Mouse (Mus musculus) lung, postnatal 0 days (tissue): ENCODE results near the gene Pilrb1. TPM values are rescaled to one million over a fixed set of nuclear protein-coding genes. Genes with fewer than 3 reads are reported as not detected.
"Not testable (repeated sequence)": the region's sequence is repeated elsewhere in the genome, so short reads cannot be mapped to it uniquely, and the experiment has no call there.

Source experiments
- ATAC-seq: fragments of 200-750 bp; cut with Nextera tagmentation; 2 replicates; pipeline ENCODE4 v1.8.0; 2017; ENCODE audit warnings: moderate library complexity
- DNase-seq: peaks from one replicate; pipeline ENCODE4 v3.0.0-alpha.2; 2016; ENCODE audit warnings: low spot score
- H3K27ac ChIP-seq: fragments of 300-500 bp; sonication (generic); 2 replicates; pipeline ENCODE4 v1.5.1; 2014; ENCODE audit warnings: antibody characterized with exemption, mild to moderate bottlenecking, low read length, mixed read lengths
- H3K27me3 ChIP-seq: fragments of 300-500 bp; sonication (generic); replicated peaks from 2 replicates; pipeline ENCODE4 v1.6.1; 2014; ENCODE audit warnings: low read length, mixed read lengths; ENCODE audit not compliant: insufficient read depth
- H3K36me3 ChIP-seq: fragments of 300-500 bp; sonication (generic); 2 replicates; pipeline ENCODE4 v1.6.1; 2014; ENCODE audit warnings: low read length, mixed read lengths; ENCODE audit not compliant: insufficient read depth
- H3K4me1 ChIP-seq: fragments of 300-500 bp; sonication (generic); 2 replicates; pipeline ENCODE4 v1.6.1; 2014; ENCODE audit warnings: antibody characterized with exemption, low read depth, low read length, mixed read lengths; ENCODE audit not compliant: insufficient read depth
- H3K4me2 ChIP-seq: fragments of 300-500 bp; sonication (generic); replicated peaks from 2 replicates; pipeline ENCODE4 v1.6.1; 2014; ENCODE audit warnings: low read depth, mild to moderate bottlenecking, low read length, moderate library complexity, mixed read lengths
- H3K4me3 ChIP-seq: fragments of 300-500 bp; sonication (generic); 2 replicates; pipeline ENCODE4 v1.5.1; 2014; ENCODE audit warnings: low read depth, low read length
- H3K9ac ChIP-seq: fragments of 300-500 bp; sonication (generic); replicated peaks from 2 replicates; pipeline ENCODE4 v1.6.1; 2014; ENCODE audit warnings: low read depth, mild to moderate bottlenecking
- H3K9me3 ChIP-seq: fragments of 300-500 bp; sonication (generic); 2 replicates; pipeline ENCODE4 v1.6.1; 2016; ENCODE audit warnings: low read length, mixed read lengths
- CTCF ChIP-seq: IDR thresholded peaks from 2 replicates; pipeline ENCODE4 v1.5.1; 2016; ENCODE audit warnings: antibody characterized with exemption, mild to moderate bottlenecking
- EP300 ChIP-seq: IDR thresholded peaks from 2 replicates; pipeline ENCODE4 v1.6.1; 2016; ENCODE audit warnings: antibody characterized with exemption, mild to moderate bottlenecking, control low read depth
- WGBS: fragments of 180-500 bp; shearing (Covaris S2); extraction: QIAGEN DNeasy Blood & Tissue Kit; methylation state at CpG from one replicate; pipeline ENCODE4 v1.1.7; 2014; 5-methylcytosine and 5-hydroxymethylcytosine counted together
- polyA plus RNA-seq: library from polyadenylated mRNA; unstranded; fragments of >200 nt; fragmentation: Nextera tagmentation; extraction: Ambion mirVana; gene quantifications from 2 replicates; pipeline ENCODE4 v1.2.1, GENCODE M21; 2015

Gene Pilrb1
- polyA plus RNA-seq, 1 experiment from 2014 or later = 4.7 TPM

DNA sequence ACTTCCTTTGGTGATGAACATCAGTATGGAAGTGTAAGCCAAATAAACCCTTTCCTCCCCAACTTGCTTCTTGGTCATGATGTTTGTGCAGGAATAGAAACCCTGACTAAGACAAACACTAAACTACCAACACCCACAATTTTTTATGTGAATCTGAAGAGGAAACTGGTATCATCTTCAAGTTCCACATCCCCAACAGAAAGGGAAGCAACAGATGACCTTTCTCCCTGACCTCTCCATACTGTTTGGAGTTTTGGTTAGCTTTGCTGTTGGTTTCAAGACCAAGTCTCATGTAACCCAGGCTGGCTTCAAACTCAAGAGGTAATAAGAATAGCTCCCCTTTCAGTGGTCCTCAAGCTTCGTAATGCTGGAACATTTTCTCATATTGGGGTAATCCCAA lies 7.6 kb downstream of the Pilrb1 start:
- H3K9ac ChIP-seq, H3K27ac ChIP-seq, H3K27me3 ChIP-seq, H3K4me3 ChIP-seq, H3K4me2 ChIP-seq, H3K36me3 ChIP-seq, H3K9me3 ChIP-seq, ATAC-seq, H3K4me1 ChIP-seq, DNase-seq: not testable (repeated sequence)
- 93% methylated on average over 1 of the region's 1 CpGs for WGBS

DNA sequence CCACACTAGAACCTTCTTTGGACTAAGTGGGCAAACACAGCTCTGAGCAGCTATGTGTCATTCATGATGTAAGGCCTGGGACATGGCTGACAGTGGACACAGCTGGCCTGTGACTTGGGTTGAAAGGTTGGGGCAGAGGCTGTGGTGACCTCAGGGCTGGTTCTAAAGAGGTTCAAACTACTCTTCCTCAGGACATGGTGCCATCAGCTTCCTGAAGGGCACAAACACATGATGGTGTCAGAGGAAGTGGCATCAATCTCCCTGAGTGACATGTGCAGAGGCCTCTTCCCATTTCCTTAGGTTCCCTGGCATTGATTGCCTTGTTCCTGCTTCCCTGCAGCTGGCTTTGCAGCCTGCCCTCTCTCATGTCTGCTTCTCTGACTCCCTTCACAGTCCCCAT lies 20.8 kb downstream of the Pilrb1 start:
- H3K4me3 ChIP-seq, DNase-seq, H3K4me1 ChIP-seq, H3K27me3 ChIP-seq, H3K4me2 ChIP-seq, H3K9ac ChIP-seq, H3K27ac ChIP-seq, H3K9me3 ChIP-seq, H3K36me3 ChIP-seq, ATAC-seq: not testable (repeated sequence)

DNA sequence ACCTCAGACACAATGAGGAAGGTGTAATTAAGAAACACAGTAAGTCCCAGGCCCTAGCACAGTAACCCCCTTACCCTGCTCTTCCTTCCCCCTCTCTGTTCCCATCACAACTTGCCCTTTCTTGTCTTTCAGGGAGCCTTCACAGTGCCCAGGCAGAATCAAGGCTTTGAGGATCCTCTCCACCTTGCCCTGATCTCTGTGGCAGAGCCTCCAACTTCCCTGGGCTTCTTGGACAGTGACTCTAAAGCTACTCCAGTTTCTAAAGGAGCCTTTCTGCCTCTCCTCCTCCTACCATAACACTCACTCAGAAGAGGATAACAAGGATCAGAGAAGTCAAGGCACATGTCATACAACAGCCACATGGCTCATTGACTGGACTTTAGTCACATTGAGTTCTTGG lies 21.3 kb downstream of the Pilrb1 start:
- no peaks in the 10 kb centered on the region for H3K27me3 ChIP-seq
- no peak for TF ChIP-seq EP300
- no peak for TF ChIP-seq CTCF
- DNase-seq = no peak
- ATAC-seq = no peak
- no peak overlapping the region for H3K27ac ChIP-seq
- no peak overlapping the region for H3K9ac ChIP-seq
- no peaks in the 10 kb centered on the region for H3K36me3 ChIP-seq
- no peak overlapping the region for H3K4me2 ChIP-seq
- H3K9me3 ChIP-seq = no peaks in the 10 kb centered on the region
- no peaks in the 10 kb centered on the region for H3K4me1 ChIP-seq
- H3K4me3 ChIP-seq = no peak overlapping the region

DNA sequence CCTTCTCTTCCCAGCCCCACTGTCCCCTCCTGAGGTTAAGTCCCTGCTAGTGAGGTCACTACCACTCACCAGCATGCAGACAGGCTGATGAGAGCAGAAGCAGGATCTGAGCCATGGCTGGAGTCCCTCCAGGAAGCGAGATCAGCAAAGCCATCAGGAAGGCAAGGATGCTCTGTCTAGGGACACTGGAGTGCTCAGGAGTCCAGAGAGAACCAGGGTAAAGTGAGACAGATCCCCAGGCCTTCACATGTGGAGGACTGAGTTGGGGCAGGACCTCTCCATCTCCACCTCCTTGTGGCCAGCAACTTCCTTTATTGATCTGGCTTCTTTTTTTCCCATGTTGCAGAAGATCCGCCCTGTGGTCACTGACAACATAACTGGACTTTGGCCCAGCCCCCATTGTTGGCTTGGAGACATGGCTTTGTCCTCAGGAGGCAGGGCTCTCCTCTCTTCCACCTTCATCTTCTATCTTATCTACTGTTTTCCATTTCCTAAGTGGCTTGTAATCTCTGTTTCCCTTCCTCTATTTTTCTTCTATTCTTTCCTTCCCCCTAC lies 21.9 kb downstream of the Pilrb1 start, which contains the start of gene Pilra:
TSS of gene Pilra (minus strand) at position 316 of the 555 bp plus-strand sequence.
- not testable (repeated sequence) for H3K36me3 ChIP-seq, H3K9ac ChIP-seq, H3K27ac ChIP-seq, ATAC-seq, H3K27me3 ChIP-seq, H3K9me3 ChIP-seq, H3K4me2 ChIP-seq, H3K4me1 ChIP-seq, H3K4me3 ChIP-seq, DNase-seq
- WGBS = 70% methylated on average over 1 of the region's 2 CpGs

DNA sequence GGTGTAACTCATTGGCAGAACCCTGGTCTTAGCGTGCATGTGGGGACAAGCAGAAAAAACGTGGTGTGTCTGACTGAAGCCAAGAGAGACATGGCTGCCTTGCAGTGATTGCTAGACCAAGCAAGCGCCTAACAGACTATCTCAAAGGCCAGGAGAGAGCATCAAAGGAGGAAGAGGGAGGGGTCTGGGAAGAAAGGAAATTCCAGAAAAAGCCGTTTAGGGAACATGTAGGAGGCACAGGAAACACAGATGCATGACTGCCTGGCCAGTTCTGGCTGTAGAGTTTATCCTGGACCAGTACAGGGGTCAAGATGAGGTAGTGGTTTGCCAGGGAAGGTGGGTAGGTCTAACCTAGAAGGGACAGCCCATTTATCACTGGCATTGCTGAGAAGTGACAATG lies 24.4 kb downstream of the Pilrb1 start:
- 33% methylated on average over 4 of the region's 4 CpGs for WGBS
- Histone ChIP-seq H3K4me3 (no peak overlapping the region), H3K27me3 (no peaks in the 10 kb centered on the region), H3K36me3 (no peaks in the 10 kb centered on the region), H3K4me2 (no peak overlapping the region), H3K9ac (no peak overlapping the region), H3K4me1 (no peaks in the 10 kb centered on the region), H3K9me3 (no peaks in the 10 kb centered on the region), H3K27ac (no peak overlapping the region)
- no peak for ATAC-seq
- no peak for DNase-seq
- TF ChIP-seq EP300 (no peak), CTCF (no peak)

DNA sequence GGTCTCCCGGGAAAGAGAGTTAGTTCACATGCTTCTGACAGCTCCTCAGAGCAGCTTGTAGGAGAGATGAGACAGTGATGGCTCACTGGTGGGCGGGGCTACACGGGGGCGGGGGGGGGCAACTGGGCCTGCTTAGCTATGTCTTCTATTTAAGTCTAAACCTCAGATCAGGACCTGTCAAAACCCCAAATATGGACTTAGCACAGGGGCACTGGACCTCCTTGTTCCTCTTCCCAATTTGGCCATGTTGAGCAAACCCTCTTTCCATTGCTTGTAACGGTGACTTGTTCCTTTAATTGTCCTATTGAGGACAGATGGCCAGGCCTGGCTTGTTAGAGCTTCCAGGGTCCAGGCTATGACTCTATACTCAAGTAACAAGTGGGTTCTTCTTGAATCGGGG lies 26.4 kb downstream of the Pilrb1 start:
- Histone ChIP-seq H3K27me3 (no peaks in the 10 kb centered on the region), H3K4me2 (no peak overlapping the region), H3K9ac (no peak overlapping the region), H3K27ac (no peak overlapping the region), H3K4me3 (no peak overlapping the region), H3K4me1 (no peaks in the 10 kb centered on the region), H3K36me3 (no peaks in the 10 kb centered on the region), H3K9me3 (no peaks in the 10 kb centered on the region)
- no peak for DNase-seq
- ATAC-seq = no peak
- 64% methylated on average over 6 of the region's 6 CpGs for WGBS
- TF ChIP-seq CTCF (no peak), EP300 (no peak)

DNA sequence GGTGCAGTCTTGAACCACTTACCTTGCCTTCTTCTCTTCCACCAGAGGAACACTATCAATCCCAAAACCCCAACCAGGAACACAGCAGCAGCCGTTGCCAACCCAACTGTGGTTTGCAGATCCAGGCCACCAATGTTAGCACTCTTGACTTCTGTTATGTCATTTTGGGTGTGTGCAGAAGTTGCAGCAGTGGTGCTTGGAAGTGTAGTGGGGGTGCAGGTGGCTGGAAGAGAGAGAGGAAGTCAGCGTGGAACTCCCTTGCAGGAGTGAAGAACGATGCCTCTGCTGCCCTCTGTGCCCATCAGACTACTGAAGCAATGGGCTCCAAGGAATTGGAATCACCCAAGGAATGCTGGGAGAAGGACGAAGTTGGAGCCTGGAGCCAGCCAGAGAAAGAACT lies 26.8 kb downstream of the Pilrb1 start:
- no peaks in the 10 kb centered on the region for H3K9me3 ChIP-seq
- 70% methylated on average over 4 of the region's 4 CpGs for WGBS
- no peaks in the 10 kb centered on the region for H3K4me1 ChIP-seq
- no peak overlapping the region for H3K4me2 ChIP-seq
- ATAC-seq (no peak), DNase-seq (peak; percentile 29)
- no peak for TF ChIP-seq EP300
- TF ChIP-seq CTCF = no peak
- H3K27ac ChIP-seq = no peak overlapping the region
- no peak overlapping the region for H3K4me3 ChIP-seq
- no peaks in the 10 kb centered on the region for H3K27me3 ChIP-seq
- H3K36me3 ChIP-seq = no peaks in the 10 kb centered on the region
- H3K9ac ChIP-seq = no peak overlapping the region
